Mouse (Mus musculus): ENCODE measurements at regions not wholly inside any gene's neighbourhood (a gene's known extent, or its start where the extent isn't known, plus 50 kb on each side); places are given as distances from the start of the nearest gene placed in this dataset.

DNA sequence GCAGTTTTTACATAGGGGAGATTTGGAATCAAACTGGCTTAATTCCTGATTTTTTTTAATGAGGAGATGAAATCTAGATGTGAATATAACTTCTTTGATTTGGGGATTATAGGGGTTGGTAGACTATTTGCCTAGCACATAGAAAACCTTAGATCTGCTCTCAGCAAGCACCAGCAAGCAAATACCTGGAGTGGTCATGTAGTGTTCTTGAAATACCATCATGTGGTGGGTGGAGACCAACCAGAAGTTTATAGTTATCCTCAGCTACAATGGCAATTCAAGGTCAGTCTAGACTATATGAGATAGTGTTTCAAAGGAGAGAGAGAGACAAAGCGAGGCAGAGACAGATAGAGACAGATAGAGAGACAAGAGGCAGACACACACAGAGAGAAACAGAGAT, 94.1 kb upstream of the Klf6 start:
- DNase-seq (ENCODE audit: low read depth, low spot score) = no peak
- TF ChIP-seq ZC3H11A (IDR thresholded peaks at IDR 0.05; ENCODE audit: borderline replicate concordance, low read depth, low read length) = no peak
- no peak for TF ChIP-seq HCFC1 (IDR thresholded peaks at IDR 0.05; ENCODE audit: borderline replicate concordance, insufficient read depth, low read length)
- TF ChIP-seq CHD2 (IDR thresholded peaks at IDR 0.05; ENCODE audit: low read depth, low read length) = no peak
- TF ChIP-seq ZNF384 (IDR thresholded peaks at IDR 0.05; ENCODE audit: low read depth, low read length) = no peak
- TF ChIP-seq MAFK (IDR thresholded peaks at IDR 0.05; ENCODE audit: insufficient read depth, low read depth, low read length) = no peak
- Histone ChIP-seq H3K9ac (ENCODE audit: insufficient read depth, low read depth, low read length, poor library complexity, severe bottlenecking) (no peak overlapping the region), H3K27ac (ENCODE audit: insufficient read depth, low read depth, low read length, poor library complexity, severe bottlenecking) (no peak overlapping the region), H3K4me3 (ENCODE audit: insufficient read depth in 1 of 2, low read depth in 1 of 2, low read length in 2 of 2, poor library complexity in 1 of 2, severe bottlenecking in 1 of 2) (no peak overlapping the region), H3K9me3 (ENCODE audit: control insufficient read depth, insufficient read depth, low read depth, low read length) (no peaks in the 10 kb centered on the region), H3K36me3 (ENCODE audit: control insufficient read depth, insufficient read depth, low read length, poor library complexity, severe bottlenecking) (no peaks in the 10 kb centered on the region), H3K4me1 (ENCODE audit: control insufficient read depth in 2 of 2, insufficient read depth in 2 of 2, low read length in 2 of 2, poor library complexity in 1 of 2) (no peaks in the 10 kb centered on the region)
- in situ Hi-C loops (cut with MboI; ENCODE audit: low sequenced_read_pairs in 2 of 2, unreplicated experiment in 2 of 2) = no loop called here

DNA sequence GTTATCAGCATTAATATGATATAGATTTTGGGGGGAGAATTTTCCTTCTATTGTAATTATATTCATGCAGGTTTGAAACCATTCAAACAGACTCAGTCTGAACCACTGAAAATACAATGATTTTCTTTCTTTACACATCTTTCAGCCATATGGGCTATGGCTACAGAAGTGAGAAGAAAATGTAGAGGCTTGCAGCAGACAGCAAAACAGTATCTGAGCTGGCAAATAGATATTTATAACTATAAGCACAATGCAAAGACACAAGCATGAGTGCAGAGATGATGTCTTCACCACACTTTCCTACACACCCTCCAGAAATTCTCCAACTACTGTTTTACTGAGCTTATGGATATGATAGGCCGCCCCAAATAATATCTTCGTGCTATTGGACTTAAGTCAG, 92.6 kb upstream of the Klf6 start:
- in situ Hi-C loops (cut with MboI; ENCODE audit: low sequenced_read_pairs in 2 of 2, unreplicated experiment in 2 of 2) = no loop called here
- Histone ChIP-seq H3K9ac (ENCODE audit: insufficient read depth, low read depth, low read length, poor library complexity, severe bottlenecking) (no peak overlapping the region), H3K9me3 (ENCODE audit: control insufficient read depth, insufficient read depth, low read depth, low read length) (no peaks in the 10 kb centered on the region), H3K4me1 (ENCODE audit: control insufficient read depth in 2 of 2, insufficient read depth in 2 of 2, low read length in 2 of 2, poor library complexity in 1 of 2) (no peaks in the 10 kb centered on the region), H3K27ac (ENCODE audit: insufficient read depth, low read depth, low read length, poor library complexity, severe bottlenecking) (no peak overlapping the region), H3K36me3 (ENCODE audit: control insufficient read depth, insufficient read depth, low read length, poor library complexity, severe bottlenecking) (no peaks in the 10 kb centered on the region), H3K4me3 (ENCODE audit: insufficient read depth in 1 of 2, low read depth in 1 of 2, low read length in 2 of 2, poor library complexity in 1 of 2, severe bottlenecking in 1 of 2) (no peak overlapping the region)
- no peak for DNase-seq (ENCODE audit: low read depth, low spot score)
- no peak for TF ChIP-seq MAFK (IDR thresholded peaks at IDR 0.05; ENCODE audit: insufficient read depth, low read depth, low read length)
- TF ChIP-seq ZNF384 (IDR thresholded peaks at IDR 0.05; ENCODE audit: low read depth, low read length) = no peak
- TF ChIP-seq ZC3H11A (IDR thresholded peaks at IDR 0.05; ENCODE audit: borderline replicate concordance, low read depth, low read length) = no peak
- TF ChIP-seq CHD2 (IDR thresholded peaks at IDR 0.05; ENCODE audit: low read depth, low read length) = no peak
- no peak for TF ChIP-seq HCFC1 (IDR thresholded peaks at IDR 0.05; ENCODE audit: borderline replicate concordance, insufficient read depth, low read length)

DNA sequence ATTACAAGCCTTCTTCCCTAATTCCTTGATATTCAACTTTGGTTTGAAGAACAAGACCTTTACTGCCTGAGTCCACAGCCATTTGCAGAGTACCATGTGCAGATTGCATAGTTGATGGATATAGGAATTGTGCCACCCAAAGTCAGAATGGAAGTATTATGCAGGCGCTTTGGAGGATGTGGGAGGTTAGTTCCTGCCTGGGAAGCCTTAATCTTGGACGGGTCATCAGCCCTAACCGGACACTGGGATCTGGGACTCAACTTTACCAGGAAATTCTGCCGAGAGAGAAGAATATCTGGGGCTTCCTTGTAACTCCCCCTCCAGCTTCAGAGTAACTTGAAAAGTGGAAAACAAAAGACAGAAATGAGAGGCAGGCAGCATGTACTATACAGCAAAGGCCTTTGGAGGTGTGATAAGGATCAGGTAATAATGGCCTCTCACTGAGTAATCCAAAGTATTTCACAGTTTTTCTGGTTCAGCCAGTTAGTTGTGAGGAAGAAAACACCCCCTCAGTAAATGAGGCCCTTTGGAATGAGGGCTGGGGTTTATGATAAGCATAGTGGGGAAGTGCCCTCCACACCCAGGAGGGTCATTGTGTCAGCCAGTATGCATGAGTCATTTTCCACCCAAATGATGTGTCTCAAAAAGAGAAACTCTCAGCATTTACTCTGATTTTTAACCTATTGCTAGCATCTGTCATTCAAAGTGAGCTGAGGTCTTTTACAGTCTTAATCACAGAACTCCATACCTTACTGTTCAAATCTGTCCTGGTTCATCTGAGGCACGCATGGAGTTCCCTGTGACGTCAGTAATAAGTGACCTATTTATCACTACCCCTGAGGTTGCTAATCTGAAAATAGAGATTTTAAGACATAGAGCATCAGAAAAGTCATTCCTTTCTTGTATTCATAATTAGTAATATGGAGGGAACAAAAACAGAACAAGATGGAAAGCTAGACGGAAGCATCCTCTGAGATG, 91.7 kb upstream of the Klf6 start:
- H3K4me3 ChIP-seq (ENCODE audit: insufficient read depth in 1 of 2, low read depth in 1 of 2, low read length in 2 of 2, poor library complexity in 1 of 2, severe bottlenecking in 1 of 2) = no peak overlapping the region
- no peaks in the 10 kb centered on the region for H3K9me3 ChIP-seq (ENCODE audit: control insufficient read depth, insufficient read depth, low read depth, low read length)
- H3K36me3 ChIP-seq (ENCODE audit: control insufficient read depth, insufficient read depth, low read length, poor library complexity, severe bottlenecking) = no peaks in the 10 kb centered on the region
- TF ChIP-seq ZC3H11A (IDR thresholded peaks at IDR 0.05; ENCODE audit: borderline replicate concordance, low read depth, low read length) (no peak), CHD2 (IDR thresholded peaks at IDR 0.05; ENCODE audit: low read depth, low read length) (no peak), MAFK (IDR thresholded peaks at IDR 0.05; ENCODE audit: insufficient read depth, low read depth, low read length) (no peak), HCFC1 (IDR thresholded peaks at IDR 0.05; ENCODE audit: borderline replicate concordance, insufficient read depth, low read length) (no peak), ZNF384 (IDR thresholded peaks at IDR 0.05; ENCODE audit: low read depth, low read length) (no peak)
- in situ Hi-C loops (cut with MboI; ENCODE audit: low sequenced_read_pairs in 2 of 2, unreplicated experiment in 2 of 2) = no loop called here
- H3K9ac ChIP-seq (ENCODE audit: insufficient read depth, low read depth, low read length, poor library complexity, severe bottlenecking) = no peak overlapping the region
- DNase-seq (ENCODE audit: low read depth, low spot score) = no peak
- no peaks in the 10 kb centered on the region for H3K4me1 ChIP-seq (ENCODE audit: control insufficient read depth in 2 of 2, insufficient read depth in 2 of 2, low read length in 2 of 2, poor library complexity in 1 of 2)
- H3K27ac ChIP-seq (ENCODE audit: insufficient read depth, low read depth, low read length, poor library complexity, severe bottlenecking) = no peak overlapping the region

DNA sequence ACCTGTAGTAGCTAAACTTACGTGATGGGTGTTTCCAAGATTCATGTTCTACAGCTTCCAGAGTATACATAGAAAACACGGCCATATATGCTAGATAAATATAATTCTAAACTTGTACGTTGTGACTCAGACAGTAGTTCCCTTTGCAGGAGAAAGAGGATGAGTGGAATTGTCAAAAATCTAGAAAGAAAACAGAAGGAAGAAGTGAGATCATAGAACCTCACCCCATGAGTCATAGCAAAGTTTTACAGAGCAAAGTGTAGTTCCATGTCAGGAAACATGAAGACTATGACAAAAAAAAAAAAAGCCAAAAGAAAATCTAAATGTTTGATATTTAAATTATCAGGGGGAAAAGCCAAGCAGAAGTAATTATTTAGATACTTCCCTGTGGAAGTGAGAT, 87.5 kb upstream of the Klf6 start:
- no peak for DNase-seq (ENCODE audit: low read depth, low spot score)
- no peaks in the 10 kb centered on the region for H3K4me1 ChIP-seq (ENCODE audit: control insufficient read depth in 2 of 2, insufficient read depth in 2 of 2, low read length in 2 of 2, poor library complexity in 1 of 2)
- no peaks in the 10 kb centered on the region for H3K36me3 ChIP-seq (ENCODE audit: control insufficient read depth, insufficient read depth, low read length, poor library complexity, severe bottlenecking)
- TF ChIP-seq ZC3H11A (IDR thresholded peaks at IDR 0.05; ENCODE audit: borderline replicate concordance, low read depth, low read length) = no peak
- no peak for TF ChIP-seq MAFK (IDR thresholded peaks at IDR 0.05; ENCODE audit: insufficient read depth, low read depth, low read length)
- no peak for TF ChIP-seq ZNF384 (IDR thresholded peaks at IDR 0.05; ENCODE audit: low read depth, low read length)
- H3K27ac ChIP-seq (ENCODE audit: insufficient read depth, low read depth, low read length, poor library complexity, severe bottlenecking) = no peak overlapping the region
- no peak overlapping the region for H3K4me3 ChIP-seq (ENCODE audit: insufficient read depth in 1 of 2, low read depth in 1 of 2, low read length in 2 of 2, poor library complexity in 1 of 2, severe bottlenecking in 1 of 2)
- in situ Hi-C loops (cut with MboI; ENCODE audit: low sequenced_read_pairs in 2 of 2, unreplicated experiment in 2 of 2) = no loop called here
- no peak overlapping the region for H3K9ac ChIP-seq (ENCODE audit: insufficient read depth, low read depth, low read length, poor library complexity, severe bottlenecking)
- H3K9me3 ChIP-seq (ENCODE audit: control insufficient read depth, insufficient read depth, low read depth, low read length) = no peaks in the 10 kb centered on the region

Measured in ES-E14 (cell line).